Mouse (Mus musculus) brain, embryonic 14.5 days (tissue): ENCODE measurements around the gene Msl1.

Source experiments
- CTCF ChIP-seq: fragments of 200-500 bp; IDR thresholded peaks from 2 replicates; pipeline ENCODE4 v1.5.1; 2012; ENCODE audit warnings: inconsistent platforms, mild to moderate bottlenecking, moderate library complexity, borderline replicate concordance; ENCODE audit not compliant: insufficient read depth, insufficient read length; ENCODE audit errors: extremely low read depth
- POLR2A ChIP-seq: fragments of 200-500 bp; IDR thresholded peaks from 2 replicates; pipeline ENCODE4 v1.6.1; 2012; ENCODE audit warnings: mild to moderate bottlenecking, inconsistent platforms, borderline replicate concordance; ENCODE audit not compliant: poor library complexity, insufficient read depth, insufficient read length, severe bottlenecking; ENCODE audit errors: extremely low read depth

DNA sequence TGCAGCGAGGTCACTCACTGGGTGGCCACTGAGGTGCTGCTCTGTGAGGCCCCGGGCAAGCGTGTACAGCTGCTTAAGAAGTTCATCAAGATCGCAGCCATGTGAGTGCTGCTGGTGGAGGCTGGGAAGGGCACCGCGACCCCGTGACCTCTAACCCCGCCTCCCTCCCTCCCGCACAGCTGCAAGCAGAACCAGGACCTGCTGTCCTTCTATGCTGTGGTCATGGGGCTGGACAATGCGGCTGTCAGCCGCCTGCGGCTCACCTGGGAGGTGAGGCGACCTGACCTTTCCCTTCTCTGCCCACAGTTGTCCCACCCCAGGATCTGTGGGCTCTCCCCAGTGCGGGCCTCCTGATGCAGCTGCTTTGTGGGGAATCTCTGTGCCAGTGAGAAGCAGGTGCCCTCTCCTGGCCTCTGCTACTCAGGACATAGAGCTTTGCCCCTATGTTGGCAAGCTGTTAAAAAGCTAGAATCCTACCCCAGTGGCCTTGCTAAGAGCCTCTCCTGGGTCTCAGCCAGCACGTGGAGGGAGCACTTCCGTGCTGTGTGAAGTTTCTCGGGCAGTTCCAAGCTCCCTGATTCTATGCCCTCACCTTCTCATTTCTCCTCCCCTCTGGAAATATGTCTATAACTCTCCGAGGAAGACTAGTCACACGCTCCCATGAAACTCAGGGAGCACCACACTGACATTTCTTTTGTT lies 54.0 kb downstream of the Msl1 start:
- TF ChIP-seq POLR2A (no peak), CTCF (no peak)
